Mouse (Mus musculus): ENCODE measurements around the gene Rasgef1b. TPM values are rescaled to one million over a fixed set of nuclear protein-coding genes. Genes with fewer than 3 reads are reported as not detected.

Rasgef1b gene
- polyA plus RNA-seq, 2 experiments: 4.3 to 9.2 TPM

DNA sequence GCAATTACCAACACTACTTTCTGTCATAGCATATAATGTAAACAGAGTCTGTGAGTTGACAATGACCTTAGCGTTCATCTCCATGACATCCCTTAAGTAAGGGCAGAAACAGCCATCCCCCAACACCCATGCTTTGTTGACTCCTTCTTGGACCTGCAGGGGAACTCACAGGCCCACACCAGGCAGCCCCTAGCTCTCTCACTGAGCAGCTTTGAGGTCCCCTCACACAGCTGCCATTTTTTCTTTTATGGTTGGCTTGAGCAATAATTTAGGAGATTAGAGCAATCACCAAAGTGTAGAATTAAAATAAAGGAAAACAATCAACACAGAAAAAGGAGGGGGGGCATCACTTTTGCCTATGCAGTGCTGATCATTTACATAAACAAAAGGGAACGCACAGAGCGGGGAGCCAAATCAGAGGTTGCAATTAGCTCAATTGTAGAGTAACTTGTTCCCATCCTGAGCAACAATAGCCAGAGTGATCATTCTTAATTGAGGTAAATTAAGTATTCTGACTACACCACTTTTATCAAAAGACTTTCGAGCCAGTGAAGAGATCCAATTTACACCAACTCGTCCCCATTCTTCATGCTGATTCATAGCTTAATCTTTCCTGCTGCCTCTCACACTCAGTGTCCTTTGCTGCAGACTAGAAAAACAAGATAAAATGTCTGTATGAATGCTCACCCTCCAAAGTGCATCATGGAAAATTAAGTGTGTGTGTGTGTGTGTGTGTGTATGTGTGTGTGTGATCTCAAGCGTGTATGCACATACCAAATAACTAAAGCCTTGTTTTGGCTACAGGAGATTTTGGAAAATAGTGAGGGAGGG lies 184.0 kb downstream of the Rasgef1b start:
- Histone ChIP-seq H3K9ac (ENCODE audit: low read depth, low read length, severe bottlenecking) (no peak overlapping the region), H3K9me3 (ENCODE audit: control insufficient read depth, low read length) (no peaks in the 10 kb centered on the region), H3K4me1 (ENCODE audit: control insufficient read depth, insufficient read depth, low read length) (0 out of 2 replicates have a peak, but pooled peaks cover 2% of the 10 kb centered on the region), H3K27me3 (ENCODE audit: control insufficient read depth, insufficient read depth, low read length) (no peaks in the 10 kb centered on the region), H3K36me3 (ENCODE audit: control insufficient read depth, insufficient read depth, low read length) (no peaks in the 10 kb centered on the region), H3K4me2 (replicated peaks; ENCODE audit: low read depth, low read length, severe bottlenecking) (no peak overlapping the region), H3K4me3 (replicated peaks; ENCODE audit: low read length) (no peak overlapping the region), H3K27ac (replicated peaks; ENCODE audit: low read depth, low read length) (no peak overlapping the region)
- ATAC-seq (ENCODE audit: low FRiP score, low read depth): no peak
- TF ChIP-seq POLR2A (IDR thresholded peaks at IDR 0.05; ENCODE audit: borderline replicate concordance, extremely low read depth, insufficient read depth, insufficient read length): no peak
- 77% methylated on average over 6 of the region's 6 CpGs for WGBS
- DNase-seq (ENCODE audit: low spot score): no peak

DNA sequence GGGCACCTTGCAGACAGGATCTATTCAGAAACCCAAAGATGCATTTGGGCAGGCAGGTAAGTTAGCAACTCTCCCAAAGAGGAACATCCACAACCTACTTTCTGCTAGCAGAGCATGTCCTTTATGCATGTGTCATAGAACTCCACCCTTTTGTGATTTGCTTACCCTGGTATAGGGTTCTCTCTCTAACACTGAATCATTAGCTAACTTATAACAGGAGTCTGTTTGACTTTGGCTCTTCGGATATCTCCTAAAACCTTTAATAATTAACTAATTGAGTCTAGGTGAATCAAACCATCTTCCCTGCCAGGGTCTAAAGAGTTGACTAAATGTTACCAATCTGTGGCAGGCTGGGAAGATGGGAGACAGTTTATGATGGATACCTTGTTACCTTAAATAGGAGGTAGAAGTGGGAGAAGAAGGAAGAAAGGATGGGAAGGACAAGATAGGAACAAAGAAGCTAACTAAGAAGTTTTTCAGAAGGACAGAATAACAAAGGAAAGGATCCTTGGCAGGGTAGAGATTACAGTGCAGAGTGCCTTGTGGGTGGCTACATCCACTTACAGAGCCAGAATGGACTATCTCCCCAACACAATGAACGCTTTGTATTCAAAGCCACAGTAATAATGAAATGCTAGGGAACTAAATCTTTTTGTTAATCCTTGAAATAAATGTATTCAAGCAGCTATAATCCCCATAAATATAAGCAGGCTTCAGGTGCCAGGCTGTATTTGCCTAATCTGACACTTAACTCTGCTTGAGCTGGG lies 186.7 kb downstream of the Rasgef1b start:
- DNase-seq (ENCODE audit: low spot score): no peak
- ATAC-seq (ENCODE audit: low FRiP score, low read depth): no peak
- Histone ChIP-seq H3K9me3 (ENCODE audit: control insufficient read depth, low read length) (no peaks in the 10 kb centered on the region), H3K27me3 (ENCODE audit: control insufficient read depth, insufficient read depth, low read length) (no peaks in the 10 kb centered on the region), H3K4me1 (ENCODE audit: control insufficient read depth, insufficient read depth, low read length) (0 out of 2 replicates have a peak, but pooled peaks cover 2% of the 10 kb centered on the region), H3K36me3 (ENCODE audit: control insufficient read depth, insufficient read depth, low read length) (no peaks in the 10 kb centered on the region), H3K27ac (replicated peaks; ENCODE audit: low read depth, low read length) (no peak overlapping the region), H3K9ac (ENCODE audit: low read depth, low read length, severe bottlenecking) (no peak overlapping the region), H3K4me3 (replicated peaks; ENCODE audit: low read length) (no peak overlapping the region), H3K4me2 (replicated peaks; ENCODE audit: low read depth, low read length, severe bottlenecking) (no peak overlapping the region)
- no peak for TF ChIP-seq POLR2A (IDR thresholded peaks at IDR 0.05; ENCODE audit: borderline replicate concordance, extremely low read depth, insufficient read depth, insufficient read length)
- 89% methylated on average over 2 of the region's 2 CpGs for whole genome bisulfite sequencing

DNA sequence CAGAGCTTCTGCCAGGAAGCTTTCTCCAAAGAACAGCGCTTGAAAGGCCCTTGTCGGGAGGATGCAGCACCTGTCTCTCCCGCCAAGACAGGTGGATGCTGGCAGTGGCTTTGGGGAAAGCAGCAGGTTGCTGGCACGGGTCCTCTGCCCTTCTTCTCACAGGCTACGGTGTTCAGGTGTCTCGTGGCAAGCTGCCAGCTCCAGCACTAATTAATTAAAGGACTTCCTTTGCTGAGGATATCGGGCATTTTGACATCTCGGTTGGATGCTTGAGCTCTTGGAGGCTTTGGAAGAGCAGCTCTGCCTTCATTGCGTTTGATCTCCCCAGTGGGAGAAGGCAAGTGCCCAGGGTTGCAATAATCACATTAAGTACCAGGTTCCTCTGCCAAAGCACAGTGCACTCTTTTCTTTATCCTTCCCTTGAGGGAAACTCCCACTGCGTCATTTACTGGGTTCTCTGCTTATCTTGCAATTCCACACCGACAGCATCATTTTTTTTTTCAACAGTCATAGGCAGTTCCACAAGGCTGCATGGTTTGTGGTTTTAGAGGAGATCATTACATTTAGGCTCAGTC lies 187.5 kb downstream of the Rasgef1b start:
- H3K9me3 ChIP-seq (ENCODE audit: control insufficient read depth, low read length): no peaks in the 10 kb centered on the region
- WGBS: 38% methylated on average over 11 of the region's 11 CpGs
- no peak overlapping the region for H3K4me3 ChIP-seq (replicated peaks; ENCODE audit: low read length)
- H3K27me3 ChIP-seq (ENCODE audit: control insufficient read depth, insufficient read depth, low read length): no peaks in the 10 kb centered on the region
- DNase-seq (ENCODE audit: low spot score) (no peak), ATAC-seq (ENCODE audit: low FRiP score, low read depth) (no peak)
- H3K4me2 ChIP-seq (replicated peaks; ENCODE audit: low read depth, low read length, severe bottlenecking): no peak overlapping the region
- H3K27ac ChIP-seq (replicated peaks; ENCODE audit: low read depth, low read length): no peak overlapping the region
- H3K4me1 ChIP-seq (ENCODE audit: control insufficient read depth, insufficient read depth, low read length): 0 out of 2 replicates have a peak, but pooled peaks cover 2% of the 10 kb centered on the region
- H3K36me3 ChIP-seq (ENCODE audit: control insufficient read depth, insufficient read depth, low read length): no peaks in the 10 kb centered on the region
- no peak for TF ChIP-seq POLR2A (IDR thresholded peaks at IDR 0.05; ENCODE audit: borderline replicate concordance, extremely low read depth, insufficient read depth, insufficient read length)
- no peak overlapping the region for H3K9ac ChIP-seq (ENCODE audit: low read depth, low read length, severe bottlenecking)

DNA sequence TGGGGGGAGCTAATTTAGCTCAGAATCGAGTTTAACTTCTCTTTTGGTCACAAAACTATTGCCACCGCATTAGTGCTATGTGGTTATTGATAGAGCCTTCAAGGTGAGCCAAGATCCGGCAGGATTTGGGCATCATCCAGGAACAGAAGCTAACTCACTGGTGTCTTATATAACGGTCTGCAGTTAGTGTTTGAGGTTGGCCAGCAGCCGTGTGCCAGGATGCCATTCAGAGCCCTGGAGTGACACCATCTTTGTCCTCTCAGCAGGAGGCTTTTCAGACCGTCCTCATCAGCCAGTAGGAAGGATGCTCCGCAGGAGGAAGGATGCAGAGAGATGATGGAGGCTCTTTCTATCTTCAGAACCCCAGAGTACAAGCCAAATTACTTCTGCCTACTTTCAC lies 195.4 kb downstream of the Rasgef1b start:
- DNase-seq (ENCODE audit: low spot score) (no peak), ATAC-seq (ENCODE audit: low FRiP score, low read depth) (no peak)
- TF ChIP-seq POLR2A (IDR thresholded peaks at IDR 0.05; ENCODE audit: borderline replicate concordance, extremely low read depth, insufficient read depth, insufficient read length): no peak
- no peak overlapping the region for H3K27ac ChIP-seq (replicated peaks; ENCODE audit: low read depth, low read length)
- H3K4me3 ChIP-seq (replicated peaks; ENCODE audit: low read length): no peak overlapping the region
- H3K9ac ChIP-seq (ENCODE audit: low read depth, low read length, severe bottlenecking): no peak overlapping the region
- H3K27me3 ChIP-seq (ENCODE audit: control insufficient read depth, insufficient read depth, low read length): no peaks in the 10 kb centered on the region
- no peaks in the 10 kb centered on the region for H3K9me3 ChIP-seq (ENCODE audit: control insufficient read depth, low read length)
- H3K4me2 ChIP-seq (replicated peaks; ENCODE audit: low read depth, low read length, severe bottlenecking): no peak overlapping the region
- no peaks in the 10 kb centered on the region for H3K36me3 ChIP-seq (ENCODE audit: control insufficient read depth, insufficient read depth, low read length)
- WGBS: 73% methylated on average over 7 of the region's 7 CpGs
- no peaks in the 10 kb centered on the region for H3K4me1 ChIP-seq (ENCODE audit: control insufficient read depth, insufficient read depth, low read length)

DNA sequence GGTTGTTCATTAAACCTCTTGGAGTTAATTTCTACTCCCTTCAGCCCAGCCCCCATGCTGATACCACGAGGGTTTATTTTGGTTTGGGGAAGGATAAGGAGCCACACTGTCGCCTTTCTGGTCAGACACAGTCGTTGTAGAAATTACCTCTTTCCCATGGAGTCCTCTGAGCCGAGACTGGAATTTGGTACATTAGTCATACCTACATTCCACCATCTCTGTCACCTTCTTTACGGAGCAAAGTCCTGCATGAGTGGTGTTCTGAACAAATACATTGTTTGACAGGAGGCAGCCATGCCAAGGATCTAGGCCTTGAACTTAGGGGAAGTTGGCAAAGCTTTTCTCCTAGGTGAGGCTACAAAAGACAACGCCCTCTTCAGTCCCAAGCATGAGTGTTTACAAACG lies 202.1 kb downstream of the Rasgef1b start:
- Histone ChIP-seq H3K27ac (replicated peaks; ENCODE audit: low read depth, low read length) (no peak overlapping the region), H3K9ac (ENCODE audit: low read depth, low read length, severe bottlenecking) (no peak overlapping the region), H3K4me1 (ENCODE audit: control insufficient read depth, insufficient read depth, low read length) (peaks cover 7% of the 10 kb centered on the region), H3K4me3 (replicated peaks; ENCODE audit: low read length) (no peak overlapping the region), H3K27me3 (ENCODE audit: control insufficient read depth, insufficient read depth, low read length) (no peaks in the 10 kb centered on the region), H3K9me3 (ENCODE audit: control insufficient read depth, low read length) (no peaks in the 10 kb centered on the region), H3K4me2 (replicated peaks; ENCODE audit: low read depth, low read length, severe bottlenecking) (no peak overlapping the region), H3K36me3 (ENCODE audit: control insufficient read depth, insufficient read depth, low read length) (no peaks in the 10 kb centered on the region)
- ATAC-seq (ENCODE audit: low FRiP score, low read depth) (no peak), DNase-seq (ENCODE audit: low spot score) (no peak)
- no peak for TF ChIP-seq POLR2A (IDR thresholded peaks at IDR 0.05; ENCODE audit: borderline replicate concordance, extremely low read depth, insufficient read depth, insufficient read length)
- 76% methylated on average over 7 of the region's 7 CpGs for WGBS
